Mouse (Mus musculus): ENCODE measurements around the gene Mrpl20. TPM values are rescaled to one million over a fixed set of nuclear protein-coding genes. Genes with fewer than 3 reads are reported as not detected.

Gene Mrpl20
- polyA plus RNA-seq, 1 experiment from 2014 or later: 258 TPM

- Histone ChIP-seq H3K27me3 (ENCODE audit: poor library complexity, severe bottlenecking) (peaks cover 57% of the 10 kb centered on the region), H3K27ac (no peak overlapping the region), H3K4me3 (peak overlapping the region; percentile 52), H3K9me3 (no peaks in the 10 kb centered on the region), H3K36me3 (replicated peaks) (no peaks in the 10 kb centered on the region), H3K4me1 (peaks cover 60% of the 10 kb centered on the region)
- WGBS: 48% methylated on average over 5 of the region's 5 CpGs
- DNase-seq (ENCODE audit: extremely low spot score, low spot score): no peak
Measured at GRCm38 (mm10) chr4:155773335-155774078, 29.2 kb upstream of the Mrpl20 start.

- Histone ChIP-seq H3K36me3 (replicated peaks) (no peaks in the 10 kb centered on the region), H3K4me1 (peaks cover 53% of the 10 kb centered on the region), H3K27me3 (ENCODE audit: poor library complexity, severe bottlenecking) (peaks cover 57% of the 10 kb centered on the region), H3K4me3 (peak within 1 kb of the TSS; percentile 52), H3K9me3 (no peaks in the 10 kb centered on the region), H3K27ac (peak within 1 kb of the TSS; percentile 72)
- peak; percentile 82 for DNase-seq (ENCODE audit: extremely low spot score, low spot score)
- WGBS: 2% methylated on average over 35 of the region's 35 CpGs
Measured at GRCm38 (mm10) chr4:155774280-155774754, 28.4 kb upstream of the Mrpl20 start, which contains the start of gene Vwa1. TSS of gene Vwa1 (minus strand) at chr4:155774698.

- DNase-seq (ENCODE audit: extremely low spot score, low spot score): no peak
- WGBS: 63% methylated on average over 9 of the region's 9 CpGs
- Histone ChIP-seq H3K27ac (peak overlapping the region; percentile 72), H3K27me3 (ENCODE audit: poor library complexity, severe bottlenecking) (peaks cover 61% of the 10 kb centered on the region), H3K4me1 (peaks cover 44% of the 10 kb centered on the region), H3K4me3 (peak overlapping the region; percentile 52), H3K9me3 (no peaks in the 10 kb centered on the region), H3K36me3 (replicated peaks) (no peaks in the 10 kb centered on the region)
Measured at GRCm38 (mm10) chr4:155774971-155775740, 27.5 kb upstream of the Mrpl20 start.

GRCm38 (mm10) chr4:155775855-155776254 is 26.8 kb upstream of the Mrpl20 start:
- Histone ChIP-seq H3K9me3 (no peaks in the 10 kb centered on the region), H3K4me1 (peaks cover 40% of the 10 kb centered on the region), H3K27me3 (ENCODE audit: poor library complexity, severe bottlenecking) (peaks cover 58% of the 10 kb centered on the region), H3K27ac (0 out of 2 replicates have a peak overlapping the region, but pooled peaks have one; percentile 72), H3K36me3 (replicated peaks) (no peaks in the 10 kb centered on the region), H3K4me3 (no peak overlapping the region)
- DNase-seq (ENCODE audit: extremely low spot score, low spot score): no peak
- 93% methylated on average over 3 of the region's 3 CpGs for WGBS

GRCm38 (mm10) chr4:155776704-155777335 is 25.9 kb upstream of the Mrpl20 start:
- peaks cover 48% of the 10 kb centered on the region for H3K27me3 ChIP-seq (ENCODE audit: poor library complexity, severe bottlenecking)
- H3K36me3 ChIP-seq (replicated peaks): no peaks in the 10 kb centered on the region
- no peak for DNase-seq (ENCODE audit: extremely low spot score, low spot score)
- peaks cover 41% of the 10 kb centered on the region for H3K4me1 ChIP-seq
- H3K4me3 ChIP-seq: no peak overlapping the region
- WGBS: 58% methylated on average over 2 of the region's 2 CpGs
- no peaks in the 10 kb centered on the region for H3K9me3 ChIP-seq
- H3K27ac ChIP-seq: peak overlapping the region; percentile 73

GRCm38 (mm10) chr4:155777816-155778215 is 24.9 kb upstream of the Mrpl20 start:
- DNase-seq (ENCODE audit: extremely low spot score, low spot score): no peak
- Histone ChIP-seq H3K4me3 (no peak overlapping the region), H3K27me3 (ENCODE audit: poor library complexity, severe bottlenecking) (peaks cover 38% of the 10 kb centered on the region), H3K27ac (no peak overlapping the region), H3K36me3 (replicated peaks) (no peaks in the 10 kb centered on the region), H3K9me3 (no peaks in the 10 kb centered on the region), H3K4me1 (peaks cover 41% of the 10 kb centered on the region)
- WGBS: 89% methylated on average over 2 of the region's 2 CpGs

GRCm38 (mm10) chr4:155779498-155779897 is 23.2 kb upstream of the Mrpl20 start:
- no peaks in the 10 kb centered on the region for H3K36me3 ChIP-seq (replicated peaks)
- no peaks in the 10 kb centered on the region for H3K9me3 ChIP-seq
- peaks cover 45% of the 10 kb centered on the region for H3K4me1 ChIP-seq
- DNase-seq (ENCODE audit: extremely low spot score, low spot score): no peak
- H3K27ac ChIP-seq: no peak overlapping the region
- no peak overlapping the region for H3K4me3 ChIP-seq
- WGBS: 88% methylated on average over 4 of the region's 4 CpGs
- peaks cover 22% of the 10 kb centered on the region for H3K27me3 ChIP-seq (ENCODE audit: poor library complexity, severe bottlenecking)

GRCm38 (mm10) chr4:155780895-155781294 is 21.8 kb upstream of the Mrpl20 start:
- no peaks in the 10 kb centered on the region for H3K36me3 ChIP-seq (replicated peaks)
- no peak overlapping the region for H3K27ac ChIP-seq
- H3K4me1 ChIP-seq: peaks cover 44% of the 10 kb centered on the region
- H3K27me3 ChIP-seq (ENCODE audit: poor library complexity, severe bottlenecking): peaks cover 20% of the 10 kb centered on the region
- H3K9me3 ChIP-seq: no peaks in the 10 kb centered on the region
- DNase-seq (ENCODE audit: extremely low spot score, low spot score): no peak
- whole genome bisulfite sequencing: 46% methylated on average over 6 of the region's 6 CpGs
- H3K4me3 ChIP-seq: no peak overlapping the region

- no peaks in the 10 kb centered on the region for H3K9me3 ChIP-seq
- DNase-seq (ENCODE audit: extremely low spot score, low spot score): no peak
- peak overlapping the region; percentile 77 for H3K4me3 ChIP-seq
- H3K36me3 ChIP-seq (replicated peaks): no peaks in the 10 kb centered on the region
- H3K27ac ChIP-seq: peak overlapping the region; percentile 94
- WGBS: 48% methylated on average over 16 of the region's 16 CpGs
- H3K4me1 ChIP-seq: peaks cover 28% of the 10 kb centered on the region
- peaks cover 19% of the 10 kb centered on the region for H3K27me3 ChIP-seq (ENCODE audit: poor library complexity, severe bottlenecking)
Measured at GRCm38 (mm10) chr4:155783486-155784080, 19.1 kb upstream of the Mrpl20 start.

GRCm38 (mm10) chr4:155784081-155784701 is 18.5 kb upstream of the Mrpl20 start:
- under 1% methylated on average over 52 of the region's 52 CpGs for WGBS
- H3K9me3 ChIP-seq: no peaks in the 10 kb centered on the region
- DNase-seq (ENCODE audit: extremely low spot score, low spot score): peak; percentile 82
- H3K4me1 ChIP-seq: peaks cover 28% of the 10 kb centered on the region
- H3K36me3 ChIP-seq (replicated peaks): no peaks in the 10 kb centered on the region
- peaks cover 19% of the 10 kb centered on the region for H3K27me3 ChIP-seq (ENCODE audit: poor library complexity, severe bottlenecking)
- peak overlapping the region; percentile 77 for H3K4me3 ChIP-seq
- peak overlapping the region; percentile 94 for H3K27ac ChIP-seq

- Histone ChIP-seq H3K9me3 (no peaks in the 10 kb centered on the region), H3K4me3 (peak overlapping the region; percentile 77; the same call in 1 of the 2 replicates), H3K27ac (no peak overlapping the region), H3K36me3 (replicated peaks) (no peaks in the 10 kb centered on the region), H3K4me1 (peaks cover 28% of the 10 kb centered on the region), H3K27me3 (ENCODE audit: poor library complexity, severe bottlenecking) (peaks cover 15% of the 10 kb centered on the region)
- DNase-seq (ENCODE audit: extremely low spot score, low spot score): no peak
- WGBS: 86% methylated on average over 10 of the region's 10 CpGs
Measured at GRCm38 (mm10) chr4:155785246-155785645, 17.4 kb upstream of the Mrpl20 start.

- peaks cover 13% of the 10 kb centered on the region for H3K27me3 ChIP-seq (ENCODE audit: poor library complexity, severe bottlenecking)
- H3K36me3 ChIP-seq (replicated peaks): no peaks in the 10 kb centered on the region
- peak within 1 kb of the TSS; percentile 77 for H3K4me3 ChIP-seq
- peak within 1 kb of the TSS; percentile 94 for H3K27ac ChIP-seq
- no peaks in the 10 kb centered on the region for H3K9me3 ChIP-seq
- H3K4me1 ChIP-seq: peaks cover 26% of the 10 kb centered on the region
- DNase-seq (ENCODE audit: extremely low spot score, low spot score): no peak
- WGBS: 71% methylated on average over 5 of the region's 5 CpGs
Measured at GRCm38 (mm10) chr4:155785819-155786218, 16.9 kb upstream of the Mrpl20 start, which contains the start of gene Tmem88b. TSS of gene Tmem88b (minus strand) at chr4:155785874.
